Mouse (Mus musculus) ES-E14 (cell line): Measurements from ENCODE around the gene Popdc3. TPM values are rescaled to one million over a fixed set of nuclear protein-coding genes. Genes with fewer than 3 reads are reported as not detected.

Source experiments
- DNase-seq: peaks from one replicate; pipeline ENCODE4 v3.0.0-alpha.2; 2013; ENCODE audit warnings: low read depth, low spot score
- H3K27ac ChIP-seq: 2 replicates; pipeline ENCODE4 v1.5.1; 2012; ENCODE audit warnings: low read depth, mild to moderate bottlenecking, low read length, moderate library complexity, mixed read lengths; ENCODE audit not compliant: poor library complexity, insufficient read depth, severe bottlenecking
- H3K36me3 ChIP-seq: 2 replicates; pipeline ENCODE4 v1.6.1; 2012; ENCODE audit warnings: mild to moderate bottlenecking, low read length, moderate library complexity, mixed read lengths; ENCODE audit not compliant: control insufficient read depth, poor library complexity, insufficient read depth, severe bottlenecking
- H3K4me1 ChIP-seq, 2 experiments: fragments of 150-350 bp in 1 of 2; sonication (generic) in 1 of 2; 2 replicates each; pipeline ENCODE4 v1.6.1; 2012; ENCODE audit warnings: low read length in 2 of 2, mild to moderate bottlenecking in 1 of 2, mixed read lengths in 1 of 2; ENCODE audit not compliant: control insufficient read depth in 2 of 2, insufficient read depth in 2 of 2, poor library complexity in 1 of 2
- H3K4me3 ChIP-seq, 2 experiments: fragments of 150-350 bp in 1 of 2; sonication (generic) in 1 of 2; 2 replicates each; pipeline ENCODE4 v1.5.1; 2012; ENCODE audit warnings: low read length in 2 of 2, low read depth in 1 of 2, mild to moderate bottlenecking in 1 of 2, mixed read lengths in 1 of 2; ENCODE audit not compliant: insufficient read depth in 1 of 2, poor library complexity in 1 of 2, severe bottlenecking in 1 of 2
- H3K9ac ChIP-seq: 2 replicates; pipeline ENCODE4 v1.6.1; 2012; ENCODE audit warnings: low read depth, mild to moderate bottlenecking, low read length, mixed read lengths; ENCODE audit not compliant: poor library complexity, insufficient read depth, severe bottlenecking
- H3K9me3 ChIP-seq: fragments of 150-350 bp; sonication (generic); 2 replicates; pipeline ENCODE4 v1.6.1; 2012; ENCODE audit warnings: low read depth, mild to moderate bottlenecking, low read length; ENCODE audit not compliant: control insufficient read depth, insufficient read depth
- CHD2 ChIP-seq: IDR thresholded peaks from 2 replicates; pipeline ENCODE4 v1.6.1; 2014; ENCODE audit warnings: mild to moderate bottlenecking, low read depth, low read length, inconsistent platforms
- HCFC1 ChIP-seq: IDR thresholded peaks from 2 replicates; pipeline ENCODE4 v1.6.1; 2012; ENCODE audit warnings: low read length, inconsistent platforms, borderline replicate concordance; ENCODE audit not compliant: insufficient read depth
- MAFK ChIP-seq: IDR thresholded peaks from 2 replicates; pipeline ENCODE4 v1.6.1; 2014; ENCODE audit warnings: mild to moderate bottlenecking, low read depth, low read length, inconsistent platforms; ENCODE audit not compliant: insufficient read depth
- ZC3H11A ChIP-seq: IDR thresholded peaks from 2 replicates; pipeline ENCODE4 v1.6.1; 2012; ENCODE audit warnings: low read depth, mild to moderate bottlenecking, inconsistent platforms, low read length, borderline replicate concordance
- ZNF384 ChIP-seq: IDR thresholded peaks from 2 replicates; pipeline ENCODE4 v1.6.1; 2012; ENCODE audit warnings: low read depth, low read length, inconsistent platforms
- in situ Hi-C, 2 experiments: fragments of 600-800 bp; cut with MboI; formaldehyde crosslinking; loops; one replicate each; pipeline ENCODE4 v1.15.1; 2025; ENCODE audit warnings: low sequenced_read_pairs in 2 of 2, inconsistent platforms in 1 of 2; ENCODE audit not compliant: unreplicated experiment in 2 of 2
- total RNA-seq: library from RNA; depleted of rRNA; stranded (reverse); fragments of 300-350 nt; gene quantifications from 2 replicates; pipeline ENCODE4 v1.2.3, GENCODE M21; 2012

Gene Popdc3
- total RNA-seq, 1 experiment: 0.85 TPM

DNA sequence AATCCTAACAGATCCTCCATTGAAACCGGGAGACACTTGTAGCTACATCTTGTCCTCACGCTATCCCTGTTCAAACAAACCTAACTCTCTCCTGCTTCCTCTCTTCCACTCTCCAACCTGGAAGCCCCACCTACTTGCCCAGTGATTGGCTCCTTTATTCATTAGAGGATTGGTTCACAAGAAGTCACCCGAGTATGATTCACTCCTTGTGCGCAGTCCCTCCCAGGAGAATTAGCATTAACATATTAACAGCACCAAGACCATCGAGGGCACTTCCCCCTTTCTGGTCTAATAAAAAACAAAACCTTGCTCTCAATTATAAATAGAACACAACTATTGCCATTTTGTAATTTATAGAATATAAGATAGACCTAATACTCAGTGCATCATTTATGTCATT, 117.2 kb downstream of the Popdc3 start:
- H3K4me3 ChIP-seq: no peak overlapping the region
- no peak for DNase-seq
- in situ Hi-C loops: no loop called here
- H3K36me3 ChIP-seq: no peaks in the 10 kb centered on the region
- H3K9me3 ChIP-seq: no peaks in the 10 kb centered on the region
- TF ChIP-seq ZNF384 (no peak), MAFK (no peak), HCFC1 (no peak), CHD2 (no peak), ZC3H11A (no peak)
- peaks cover 0 to 2% of the 10 kb centered on the region in 2 experiments; a peak in 1 of 4 replicates for H3K4me1 ChIP-seq
- no peak overlapping the region for H3K9ac ChIP-seq
- H3K27ac ChIP-seq: no peak overlapping the region

- Histone ChIP-seq H3K9me3 (no peaks in the 10 kb centered on the region), H3K4me3 (no peak overlapping the region), H3K27ac (no peak overlapping the region), H3K36me3 (no peaks in the 10 kb centered on the region), H3K4me1 (no peaks in the 10 kb centered on the region), H3K9ac (no peak overlapping the region)
- in situ Hi-C loops: no loop called here
- TF ChIP-seq ZC3H11A (no peak), HCFC1 (no peak), CHD2 (no peak), MAFK (no peak), ZNF384 (no peak)
- DNase-seq: no peak
These were observed 120.6 kb downstream of the Popdc3 start for GRCm38 (mm10) chr10:45298503-45298902.

- H3K4me3 ChIP-seq: no peak overlapping the region
- no peak for DNase-seq
- no peaks in the 10 kb centered on the region for H3K9me3 ChIP-seq
- H3K36me3 ChIP-seq: no peaks in the 10 kb centered on the region
- H3K9ac ChIP-seq: no peak overlapping the region
- H3K27ac ChIP-seq: no peak overlapping the region
- TF ChIP-seq CHD2: no peak
- TF ChIP-seq ZC3H11A: no peak
- no peak for TF ChIP-seq HCFC1
- TF ChIP-seq ZNF384: no peak
- TF ChIP-seq MAFK: no peak
- in situ Hi-C loops: no loop called here
- no peaks in the 10 kb centered on the region for H3K4me1 ChIP-seq
These were observed 121.6 kb downstream of the Popdc3 start for GRCm38 (mm10) chr10:45299509-45299908.

- Histone ChIP-seq H3K9ac (no peak overlapping the region), H3K4me1 (no peaks in the 10 kb centered on the region), H3K27ac (no peak overlapping the region), H3K4me3 (no peak overlapping the region), H3K36me3 (no peaks in the 10 kb centered on the region), H3K9me3 (no peaks in the 10 kb centered on the region)
- in situ Hi-C loops: no loop called here
- no peak for DNase-seq
- TF ChIP-seq CHD2 (no peak), ZC3H11A (no peak), ZNF384 (no peak), MAFK (no peak), HCFC1 (no peak)
These were observed 125.6 kb downstream of the Popdc3 start for GRCm38 (mm10) chr10:45303315-45304036.
